Mouse (Mus musculus): ENCODE results near the gene Lekr1. TPM values are rescaled to one million over a fixed set of nuclear protein-coding genes. Genes with fewer than 3 reads are reported as not detected.

Gene Lekr1
- total RNA-seq, 2 experiments from 2014 or later, result 1.8 to 2.2 TPM

DNA sequence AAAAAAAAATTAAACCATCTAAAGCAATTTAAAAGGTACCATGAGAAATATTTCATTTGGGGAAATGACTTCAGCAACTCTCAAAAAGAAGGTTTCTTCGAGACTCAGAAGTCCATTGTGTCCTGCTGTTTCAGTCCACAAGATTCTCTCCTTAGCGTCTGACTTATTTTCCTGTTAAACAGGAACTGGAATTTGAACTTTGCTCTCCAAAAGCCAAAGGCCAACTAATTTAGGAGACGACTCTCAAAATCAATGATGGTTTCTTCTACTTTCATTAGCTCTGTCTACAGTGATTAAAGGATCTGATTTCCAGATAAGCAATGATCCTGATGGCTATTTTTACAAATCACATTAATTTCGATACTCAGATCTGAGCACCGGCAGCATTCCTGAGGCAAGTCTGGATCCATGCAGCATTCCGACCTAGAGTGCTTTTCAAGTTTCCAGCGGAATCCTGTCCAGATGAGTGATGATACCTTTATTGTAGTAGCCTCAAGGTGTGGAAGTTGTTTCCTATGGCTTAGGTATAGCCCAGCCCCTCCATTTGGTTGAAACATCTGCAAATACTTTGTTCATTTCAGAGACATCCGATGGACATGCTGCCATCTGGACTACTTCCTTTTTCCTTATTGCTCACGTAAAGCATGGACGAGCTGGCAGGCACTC, 11.4 kb upstream of the Lekr1 start:
- no peak for DNase-seq (ENCODE audit: low spot score)
- intact Hi-C loops (cut with DNase I), result no loop called here

DNA sequence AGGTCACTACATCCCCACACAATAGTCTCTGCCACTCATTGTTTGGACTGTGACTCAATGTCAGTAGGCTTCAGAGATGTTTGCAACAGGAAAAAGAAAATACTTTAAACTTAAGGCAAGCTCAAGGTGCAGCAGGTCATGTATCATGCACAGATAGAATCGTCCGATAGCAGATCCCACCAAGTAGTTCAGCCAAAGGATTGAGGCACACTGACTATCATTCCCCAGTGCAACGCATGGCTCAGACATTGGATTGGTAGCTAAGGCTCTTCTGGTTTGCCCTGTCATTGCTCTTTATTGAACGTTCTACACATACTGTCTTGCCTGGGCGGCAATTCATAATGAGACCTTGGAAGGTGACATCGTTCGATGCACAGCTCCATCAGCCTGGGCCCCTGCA, 9.6 kb upstream of the Lekr1 start:
- intact Hi-C loops (cut with DNase I), result no loop called here
- no peak for DNase-seq (ENCODE audit: low spot score)

DNA sequence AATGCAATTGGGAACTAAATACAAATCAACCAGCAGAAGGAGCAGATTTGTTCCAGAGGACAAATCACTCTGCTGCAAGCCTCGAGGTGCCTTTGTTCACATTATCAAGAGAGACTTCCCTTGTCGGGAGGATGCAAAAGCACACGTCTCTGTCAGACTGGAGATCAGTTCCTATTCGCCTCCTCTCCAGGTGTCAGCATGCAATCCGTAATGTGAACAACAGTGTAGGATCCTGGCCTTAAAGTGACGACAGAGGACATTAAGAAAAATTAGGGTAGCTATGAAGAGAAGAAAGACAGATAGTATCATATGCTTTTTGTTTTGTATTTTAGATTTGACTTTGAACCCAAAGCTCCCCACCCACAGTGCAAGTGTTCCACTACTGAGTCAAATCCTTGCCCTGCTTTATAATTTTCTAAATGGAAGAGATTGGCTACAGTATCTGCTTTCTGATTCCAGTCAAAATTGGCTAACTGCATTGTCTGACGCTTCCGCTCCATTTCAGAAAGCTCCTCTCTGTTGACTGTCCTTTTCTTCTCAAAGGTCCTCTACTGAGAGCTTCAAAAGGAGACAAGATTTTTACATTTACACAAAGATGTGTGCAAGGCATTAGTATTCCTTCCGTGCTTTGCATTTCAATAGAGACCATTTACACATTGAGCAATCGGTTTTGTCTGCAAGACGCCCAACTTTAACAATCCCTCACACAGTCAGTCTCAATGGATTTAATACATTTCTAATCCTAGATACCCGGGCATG, 8.9 kb upstream of the Lekr1 start:
- intact Hi-C loops (cut with DNase I), result no loop called here
- DNase-seq (ENCODE audit: low spot score), result no peak

DNA sequence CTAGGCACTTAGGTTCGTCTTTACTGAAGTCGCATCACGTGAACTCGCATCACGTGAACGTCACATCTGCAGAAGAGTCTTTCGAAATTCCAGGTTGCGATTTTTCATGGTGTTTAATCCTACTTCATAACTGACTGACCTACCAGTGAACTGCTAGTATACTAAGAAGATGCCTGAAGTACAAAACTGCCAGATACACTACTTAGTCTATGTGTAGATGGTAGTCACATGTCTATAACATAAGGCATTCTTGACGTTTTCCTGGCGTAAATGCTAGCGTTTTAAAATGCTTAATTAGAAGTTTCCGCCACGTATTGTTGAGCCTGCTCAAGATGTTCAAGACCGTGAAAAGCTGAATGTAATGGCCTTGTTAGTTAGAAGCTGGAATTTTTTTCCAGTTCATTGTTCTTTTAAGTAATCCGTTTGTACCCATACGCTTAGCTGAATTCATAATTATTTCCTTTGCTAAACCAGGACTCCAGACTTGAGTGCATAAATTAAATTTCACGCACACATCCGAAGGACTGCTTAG, 7.9 kb upstream of the Lekr1 start:
- DNase-seq (ENCODE audit: low spot score), result no peak
- intact Hi-C loops (cut with DNase I), result loop anchor here (2.0 kb wide), 1 partner anchor 129 kb away; the partner anchor contains the start of gene Tiparp

DNA sequence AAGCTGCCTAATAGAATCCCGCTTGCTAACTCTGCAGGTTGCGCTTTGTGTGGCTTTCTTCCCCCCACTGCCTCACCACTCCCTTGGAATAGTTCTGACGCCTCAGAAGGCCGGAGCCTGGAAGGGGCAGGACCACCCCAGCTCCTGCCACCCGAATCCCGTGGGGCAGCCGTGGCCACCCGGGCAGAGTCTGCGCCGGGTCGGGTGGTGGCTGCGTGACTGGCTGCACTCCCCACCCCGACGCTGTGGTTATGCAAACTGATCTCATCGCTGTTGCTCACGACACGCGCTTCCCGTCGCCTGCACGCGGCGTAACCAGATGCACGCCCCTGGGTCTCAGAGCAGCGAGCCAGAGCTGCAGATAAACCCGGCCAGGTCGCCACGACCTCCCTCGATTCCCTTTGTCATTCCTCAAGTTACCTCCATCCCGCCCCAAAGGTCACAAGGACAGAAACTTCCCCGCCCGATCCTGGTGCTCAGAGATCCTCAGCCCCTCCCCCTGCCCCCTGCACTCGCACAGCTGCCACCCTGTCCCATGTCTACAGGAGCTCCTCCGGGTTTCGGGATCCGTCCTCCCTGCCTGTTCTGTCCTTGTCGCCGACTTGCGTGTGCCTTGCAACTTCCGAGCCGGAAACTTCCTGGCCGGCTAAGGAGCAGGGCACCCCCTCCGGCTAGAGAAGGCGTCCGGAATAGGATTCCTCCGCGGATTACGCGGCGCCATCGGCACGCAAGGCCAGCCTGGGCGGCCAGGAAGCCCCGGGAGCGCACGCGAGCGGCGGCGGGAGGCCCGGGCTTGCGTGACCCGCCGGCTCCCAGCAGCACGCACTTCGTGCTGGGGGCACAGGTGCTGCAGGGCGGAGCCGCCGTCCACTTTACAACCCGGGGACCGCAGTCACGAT, 7.1 kb upstream of the Lekr1 start:
- DNase-seq (ENCODE audit: low spot score), result peak; percentile 66
- intact Hi-C loops (cut with DNase I), result loop anchor here (2.0 kb wide), 1 partner anchor 130 kb away; the partner anchor contains the start of gene Tiparp

DNA sequence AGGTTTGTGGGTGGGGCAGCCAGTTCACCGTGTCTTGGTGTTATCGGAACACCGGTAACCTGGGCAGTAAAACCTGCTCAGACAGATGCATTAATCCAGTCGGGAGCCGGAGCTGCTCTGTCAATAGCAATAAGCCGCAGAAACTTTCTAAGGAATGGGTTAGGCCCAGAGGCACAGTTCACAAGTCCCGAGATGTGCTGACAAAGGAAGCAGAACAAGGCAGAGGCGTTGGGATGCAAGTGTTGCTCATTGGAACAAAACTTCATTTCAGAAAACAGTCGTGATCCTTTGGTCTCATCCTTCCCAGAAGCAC, 6.5 kb upstream of the Lekr1 start:
- no peak for DNase-seq (ENCODE audit: low spot score)
- intact Hi-C loops (cut with DNase I), result loop anchor here (2.0 kb wide), 1 partner anchor 131 kb away; the partner anchor contains the start of gene Tiparp

GRCm38 (mm10) chr3:65660336-65660735, 5.7 kb upstream of the Lekr1 start:
- no peak for DNase-seq (ENCODE audit: low spot score)
- intact Hi-C loops (cut with DNase I), result loop anchor here (5.0 kb wide), 2 partner anchors 268 to 332 kb away; partner anchors contain the start of gene Ssr3

GRCm38 (mm10) chr3:65661731-65662130, 4.3 kb upstream of the Lekr1 start:
- intact Hi-C loops (cut with DNase I), result loop anchor here (5.0 kb wide), 2 partner anchors 269 to 331 kb away; partner anchors contain the start of gene Ssr3
- no peak for DNase-seq (ENCODE audit: low spot score)

- DNase-seq (ENCODE audit: low spot score), result no peak
- intact Hi-C loops (cut with DNase I), result loop anchor here (5.0 kb wide), 2 partner anchors 271 to 329 kb away; partner anchors contain the start of gene Ssr3
These were observed 2.9 kb upstream of the Lekr1 start for GRCm38 (mm10) chr3:65663176-65663575.

GRCm38 (mm10) chr3:65670216-65670615, 4.2 kb downstream of the Lekr1 start:
- DNase-seq (ENCODE audit: low spot score), result no peak
- intact Hi-C loops (cut with DNase I), result no loop called here

DNA sequence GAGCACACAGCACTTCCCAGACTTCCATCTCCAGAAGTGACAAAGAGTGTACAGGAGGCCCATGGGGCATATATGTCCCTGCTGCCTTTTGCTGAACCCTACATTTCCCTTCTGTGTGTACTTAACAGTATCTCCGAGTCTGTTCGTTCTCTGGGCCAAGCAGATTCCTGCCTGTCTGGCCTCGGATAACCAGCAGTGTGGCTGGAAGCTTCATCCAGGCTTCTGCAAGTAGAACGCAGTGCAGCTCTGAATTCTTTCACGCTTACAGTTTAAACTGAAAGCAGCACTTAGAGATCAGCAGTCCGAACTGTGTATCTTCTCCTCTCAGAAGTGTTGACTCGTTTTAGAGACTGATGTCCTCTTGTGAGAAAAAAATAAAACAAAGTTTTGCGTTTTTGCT, 7.7 kb downstream of the Lekr1 start:
- intact Hi-C loops (cut with DNase I), result no loop called here
- DNase-seq (ENCODE audit: low spot score), result peak; percentile 21

- intact Hi-C loops (cut with DNase I), result no loop called here
- no peak for DNase-seq (ENCODE audit: low spot score)
These were observed 14.6 kb downstream of the Lekr1 start for GRCm38 (mm10) chr3:65680612-65681011.

DNA sequence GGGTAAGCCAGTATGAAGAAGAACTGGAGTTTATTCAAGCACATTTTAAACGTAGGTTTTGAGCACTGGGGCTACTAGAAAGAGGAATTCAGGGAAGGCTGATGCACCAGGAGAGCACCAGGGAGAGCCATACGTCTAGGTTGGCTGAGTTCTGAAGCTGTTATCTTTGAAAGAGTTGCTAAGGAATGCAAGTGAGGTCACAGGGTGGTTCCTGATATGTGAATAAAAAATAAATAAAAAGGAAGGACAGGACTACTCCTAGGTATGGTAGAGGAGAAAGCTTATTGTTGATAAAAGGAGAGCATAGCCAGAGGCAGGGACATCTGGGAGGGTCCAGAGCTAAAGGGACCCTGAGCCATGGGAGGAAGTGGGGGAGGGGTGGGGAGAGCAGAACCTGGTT, 23.7 kb downstream of the Lekr1 start:
- DNase-seq (ENCODE audit: low spot score), result no peak
- intact Hi-C loops (cut with DNase I), result no loop called here

DNA sequence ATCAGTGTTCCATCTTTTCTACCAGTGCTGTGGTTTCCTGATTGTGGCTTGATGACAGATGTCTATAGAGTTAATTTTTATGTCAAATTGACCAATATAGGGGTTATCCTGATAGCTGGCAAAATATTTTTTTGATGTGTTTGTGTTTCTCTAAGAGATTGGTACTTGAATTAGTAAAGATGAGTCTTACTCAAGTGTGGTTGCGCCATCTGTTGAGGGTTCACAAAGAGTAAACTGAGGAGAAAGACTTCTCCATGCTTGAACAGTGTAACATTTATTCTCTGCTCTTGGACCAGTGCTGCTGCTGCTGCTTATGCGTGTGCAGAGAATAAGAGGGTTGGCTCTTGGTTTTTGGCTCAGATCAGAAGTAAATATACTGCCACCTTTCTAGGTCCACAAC, 24.8 kb downstream of the Lekr1 start:
- intact Hi-C loops (cut with DNase I), result no loop called here
- DNase-seq (ENCODE audit: low spot score), result no peak

DNA sequence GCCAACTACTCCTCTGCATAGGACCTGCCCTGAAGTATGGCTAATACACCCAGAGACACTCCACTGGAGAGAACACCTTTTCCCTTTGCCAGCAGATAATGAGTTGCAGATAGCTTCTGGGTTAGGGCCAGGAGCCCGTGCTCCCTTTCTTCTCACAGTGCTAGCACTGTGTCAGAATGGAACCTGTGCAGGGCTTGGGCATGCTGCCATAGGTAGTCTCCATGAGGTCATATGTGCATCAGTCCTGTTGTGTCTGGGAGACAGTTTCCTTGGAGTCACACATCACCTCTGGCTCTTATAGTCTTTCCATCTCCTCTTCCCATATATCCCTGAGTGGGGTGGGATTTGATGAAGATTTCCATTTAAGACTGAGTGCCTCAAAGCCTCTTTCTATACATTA, 33.7 kb downstream of the Lekr1 start:
- intact Hi-C loops (cut with DNase I), result no loop called here
- no peak for DNase-seq (ENCODE audit: low spot score)

DNA sequence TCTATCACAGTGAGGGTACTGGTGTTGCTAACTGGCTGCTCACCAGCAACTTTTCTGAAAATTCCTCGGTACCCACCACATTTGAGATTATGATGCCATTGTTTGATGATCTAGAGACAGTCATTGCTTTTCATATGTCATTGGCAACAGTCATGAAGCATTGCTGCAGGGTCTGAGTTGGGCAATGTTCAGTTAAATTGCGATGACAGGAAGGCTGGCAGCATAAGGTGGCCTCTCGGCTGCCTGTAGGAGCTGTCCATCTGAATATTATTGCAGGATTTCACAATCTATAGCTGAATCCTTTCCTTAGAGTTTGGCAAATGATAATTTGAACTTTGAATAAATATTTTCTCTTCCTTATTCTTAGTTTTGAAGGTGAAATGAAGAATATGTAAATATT, 48.3 kb downstream of the Lekr1 start:
- intact Hi-C loops (cut with DNase I), result no loop called here
- DNase-seq (ENCODE audit: low spot score), result no peak

DNA sequence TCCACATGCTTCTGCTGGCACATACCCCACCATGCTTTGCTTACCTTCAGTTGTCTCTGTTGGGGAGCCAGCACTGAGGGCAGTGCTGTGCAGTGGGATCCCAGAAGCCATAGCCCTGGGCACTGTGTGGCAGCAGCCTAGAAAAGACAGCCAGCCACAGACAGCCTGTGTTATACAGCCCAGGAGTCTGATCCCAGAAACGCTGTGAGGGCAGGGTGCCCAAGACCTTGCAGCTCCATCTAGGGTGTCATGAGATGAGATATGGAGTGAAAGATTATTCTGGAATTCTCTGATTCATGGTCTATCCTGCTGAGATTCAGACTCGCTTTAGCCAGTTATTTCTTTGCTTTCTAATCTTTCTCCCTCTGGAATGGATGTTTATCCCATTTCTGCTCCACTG, 51.4 kb downstream of the Lekr1 start:
- DNase-seq (ENCODE audit: low spot score), result no peak
- intact Hi-C loops (cut with DNase I), result no loop called here

DNA sequence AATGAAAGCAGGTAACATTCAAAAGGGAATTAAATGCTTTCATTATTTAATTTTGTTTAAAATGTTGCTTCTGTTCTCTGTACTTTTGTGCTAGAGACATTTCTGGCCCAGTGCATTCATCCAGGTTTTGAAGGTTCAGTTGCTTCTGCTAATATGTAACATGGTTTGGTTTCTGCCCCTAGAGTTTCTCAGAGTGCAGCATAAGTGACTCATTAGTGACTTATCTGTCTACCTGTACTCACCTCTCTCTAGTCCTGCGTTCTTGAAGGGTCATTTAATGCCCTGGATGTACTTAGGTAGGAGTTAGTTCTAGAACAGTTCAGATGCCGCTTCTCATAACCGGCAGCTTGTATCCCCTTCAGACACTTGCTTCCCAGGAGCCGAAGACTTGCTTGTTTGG, 56.9 kb downstream of the Lekr1 start:
- DNase-seq (ENCODE audit: low spot score), result no peak
- intact Hi-C loops (cut with DNase I), result no loop called here

DNA sequence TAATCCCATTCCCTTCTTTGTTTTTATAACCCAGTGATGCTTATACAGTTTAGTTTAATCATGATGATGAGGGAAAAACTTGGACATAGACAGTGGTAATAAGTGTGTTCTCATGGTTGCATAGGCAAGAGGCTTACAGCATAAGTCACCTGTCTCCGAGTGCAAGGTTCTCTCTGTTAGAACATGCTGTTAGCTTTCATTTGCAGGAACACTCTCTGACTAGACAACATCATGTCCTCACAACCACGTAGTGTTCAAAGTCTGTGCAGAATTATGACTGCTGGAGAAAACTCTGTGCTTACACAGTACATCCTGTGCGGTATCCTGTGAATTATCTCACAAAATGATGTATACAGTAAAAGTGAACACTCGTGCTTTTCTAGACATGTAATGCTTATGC, 57.6 kb downstream of the Lekr1 start:
- no peak for DNase-seq (ENCODE audit: low spot score)
- intact Hi-C loops (cut with DNase I), result no loop called here

DNA sequence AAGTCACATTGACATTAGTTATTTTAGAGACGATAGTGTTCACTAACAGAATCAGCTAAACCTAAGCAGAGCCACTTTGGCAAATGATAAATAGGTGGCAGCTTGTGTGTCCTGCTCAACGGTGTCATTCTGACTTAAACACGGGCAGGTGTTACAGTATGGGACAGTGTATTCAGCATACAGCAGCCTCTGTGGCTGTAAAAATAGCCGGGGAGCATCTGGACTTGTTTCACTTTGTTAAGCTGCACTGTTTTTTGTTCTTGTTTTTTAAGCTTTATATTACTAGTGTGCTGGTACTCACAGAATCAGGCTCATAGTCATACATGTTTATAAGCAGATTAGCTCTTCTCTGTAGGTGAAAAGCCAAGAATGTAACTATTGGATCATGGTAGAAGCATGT, 71.8 kb downstream of the Lekr1 start:
- intact Hi-C loops (cut with DNase I), result no loop called here
- DNase-seq (ENCODE audit: low spot score), result no peak
